Mouse (Mus musculus): ENCODE data around the gene Psmd8.

- TF ChIP-seq POLR2A (IDR thresholded peaks at IDR 0.05; ENCODE audit: low read depth, low read length) (no peak), CTCF (conservative IDR thresholded peaks at IDR 0.05; ENCODE audit: insufficient read depth, insufficient read length, low read depth, low read length) (no peak)
Measured at GRCm38 (mm10) chr7:29162294-29162693, 18.2 kb downstream of the Psmd8 start.
